Mouse (Mus musculus) testis, adult 2 months (tissue): ENCODE data around the gene Pdgfc.

Experiments used
- CTCF ChIP-seq: fragments of 200-500 bp; IDR thresholded peaks from 2 replicates; pipeline ENCODE4 v1.5.1; 2012; ENCODE audit warnings: low read depth, mild to moderate bottlenecking, inconsistent platforms, low read length, moderate library complexity; ENCODE audit not compliant: control insufficient read depth, insufficient read depth, insufficient replicate concordance
- POLR2A ChIP-seq: fragments of 200-500 bp; IDR thresholded peaks from 2 replicates; pipeline ENCODE4 v1.6.1; 2012; ENCODE audit warnings: low read depth, mild to moderate bottlenecking, inconsistent platforms, low read length, moderate library complexity; ENCODE audit not compliant: control insufficient read depth

- TF ChIP-seq CTCF (no peak), POLR2A (no peak)
Observed at GRCm38 (mm10) chr3:81136985-81137384, 100.8 kb downstream of the Pdgfc start.
